Mouse (Mus musculus): ENCODE results near the gene Grb10.

GRCm38 (mm10) chr11:11947857-11948256 lies 90.6 kb downstream of the Grb10 start:
- TF ChIP-seq EP300 (IDR thresholded peaks at IDR 0.05; ENCODE audit: low read depth) (no peak), CTCF (IDR thresholded peaks at IDR 0.05; ENCODE audit: low read depth) (no peak)

Measured in liver, postnatal 0 days (tissue).